Mouse (Mus musculus) gastrocnemius, postnatal 36 days (tissue): ENCODE data around the gene Slc38a2. TPM values are rescaled to one million over a fixed set of nuclear protein-coding genes. Genes with fewer than 3 reads are reported as not detected.

Source experiments
- DNase-seq, 2 experiments: peaks; one replicate each; pipeline ENCODE4 v3.0.0; 2022
- intact Hi-C: fragments of 180-260 bp; cut with DNase I; formaldehyde crosslinking; loops from one replicate; pipeline ENCODE4 v1.15.1; 2025
- total RNA-seq, 2 experiments: library from RNA; stranded (reverse); gene quantifications; 2 replicates each; pipeline ENCODE4 v1.2.3; 2021

Slc38a2 gene
- total RNA-seq, 2 experiments from 2014 or later = 59.7 to 150 TPM

DNA sequence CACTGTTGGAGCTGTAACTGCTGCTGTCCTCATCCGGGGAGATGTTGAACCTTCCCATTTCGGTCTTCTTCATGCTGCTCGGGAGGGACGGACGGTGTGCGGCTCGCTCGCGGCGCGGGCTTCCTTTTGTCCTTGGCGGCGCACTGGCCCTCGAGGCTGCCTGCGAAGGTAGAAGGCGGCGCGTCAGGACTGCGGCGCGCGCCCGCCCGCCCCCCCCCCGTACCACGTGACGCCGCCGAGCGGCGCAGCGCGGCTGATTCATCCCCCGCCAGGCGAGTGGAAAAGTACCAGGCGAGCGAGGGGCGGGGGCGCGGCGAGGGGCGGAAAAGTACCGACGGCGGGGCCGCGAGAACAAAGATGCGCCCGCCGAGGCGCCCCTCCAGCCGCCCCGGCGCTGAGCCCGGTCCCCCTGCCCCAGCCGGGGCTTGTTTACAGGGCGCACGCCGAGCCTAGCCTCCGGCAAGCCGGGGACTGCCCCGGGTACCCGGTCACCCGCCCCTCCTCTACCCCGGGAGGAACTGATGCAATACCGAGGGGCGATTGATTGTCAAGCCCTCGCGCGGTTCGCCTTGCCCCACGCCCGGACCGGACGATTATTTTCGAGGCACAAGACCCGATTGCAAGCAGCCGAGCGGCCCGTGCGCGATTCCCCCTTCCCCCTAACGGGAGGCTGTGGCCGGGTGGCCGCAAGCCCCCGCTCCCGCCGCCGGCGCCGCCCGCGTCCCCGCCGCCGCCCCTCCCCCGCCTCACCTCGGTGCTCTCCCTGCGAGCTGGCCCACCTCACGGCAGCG, 677 bp downstream of the Slc38a2 start:
- DNase-seq = peak; percentile 84 to 86
- intact Hi-C loops = no loop called here

- peak in 1 of 2 experiments; percentile 36 for DNase-seq
- intact Hi-C loops = no loop called here
These were observed 1.5 kb downstream of the Slc38a2 start for GRCm38 (mm10) chr15:96697901-96698657.

GRCm38 (mm10) chr15:96696486-96697284, 2.8 kb downstream of the Slc38a2 start:
- intact Hi-C loops = no loop called here
- no peak for DNase-seq

DNA sequence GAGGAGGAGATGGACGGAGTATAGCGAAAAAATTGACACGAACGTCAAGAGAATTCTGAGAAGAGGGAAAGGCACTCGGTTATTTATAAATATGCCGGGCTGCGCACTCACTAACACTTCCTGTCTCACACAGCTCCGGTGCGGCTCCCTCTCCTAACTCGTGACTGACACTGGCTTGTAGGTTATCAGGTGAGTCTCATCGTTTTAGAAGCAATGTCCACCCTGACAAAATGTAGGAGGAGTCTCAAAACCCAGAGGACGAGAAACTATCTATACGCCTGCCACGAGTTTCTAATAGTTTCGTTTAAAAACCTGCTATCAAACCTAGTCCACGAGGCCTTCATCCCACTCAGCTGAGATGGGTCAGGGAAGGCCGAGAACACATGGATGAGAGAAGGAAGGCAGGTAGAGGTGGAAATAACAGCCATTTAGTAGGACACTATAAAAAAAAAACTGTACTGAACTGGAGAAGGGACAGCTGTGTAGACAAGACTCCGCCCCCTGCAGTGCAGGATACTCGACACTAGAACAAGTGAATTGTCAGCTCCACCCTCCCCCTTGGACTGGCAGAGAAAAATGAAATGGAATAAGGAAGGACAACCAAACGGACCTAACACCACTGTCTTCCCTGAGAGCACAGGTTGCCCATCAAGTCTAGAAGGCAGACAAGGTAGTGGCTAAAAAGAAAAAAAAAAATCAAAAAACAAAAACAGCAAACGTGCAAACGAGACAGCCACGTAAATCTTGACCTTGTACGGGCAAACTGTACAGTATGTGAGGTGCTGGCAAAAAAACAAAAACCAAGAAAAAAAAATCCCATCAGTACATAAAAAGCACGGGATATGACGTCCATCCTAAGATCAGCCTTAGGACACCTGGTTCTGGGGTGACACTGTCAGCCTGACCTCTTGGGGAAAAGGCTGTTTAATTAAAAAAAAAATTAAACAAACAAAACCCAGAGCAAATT, 3.8 kb downstream of the Slc38a2 start:
- intact Hi-C loops = no loop called here
- DNase-seq = no peak

- DNase-seq = no peak
- intact Hi-C loops = no loop called here
These were observed 4.5 kb downstream of the Slc38a2 start for GRCm38 (mm10) chr15:96694988-96695387.

- intact Hi-C loops = no loop called here
- no peak for DNase-seq
These were observed 5.8 kb downstream of the Slc38a2 start for GRCm38 (mm10) chr15:96693688-96694087.

DNA sequence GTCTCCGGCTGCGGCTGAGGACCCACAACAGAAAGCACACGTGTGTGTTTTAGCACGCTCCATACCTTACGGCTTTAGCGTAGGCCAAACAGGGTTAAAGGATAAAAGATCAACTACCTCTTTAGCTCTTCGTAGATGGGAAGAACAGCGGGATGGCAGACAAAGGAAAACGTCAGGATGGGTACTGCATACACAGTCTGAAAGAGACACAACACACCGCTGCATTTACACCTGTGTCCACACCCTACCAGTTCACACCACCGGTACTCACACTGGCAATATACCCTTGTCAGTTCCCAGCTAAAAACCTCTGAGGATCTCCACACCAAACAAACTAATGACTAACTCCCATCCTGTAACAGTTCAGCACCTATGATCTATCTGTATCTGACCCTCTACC, 7.1 kb downstream of the Slc38a2 start:
- DNase-seq = no peak
- intact Hi-C loops = no loop called here

DNA sequence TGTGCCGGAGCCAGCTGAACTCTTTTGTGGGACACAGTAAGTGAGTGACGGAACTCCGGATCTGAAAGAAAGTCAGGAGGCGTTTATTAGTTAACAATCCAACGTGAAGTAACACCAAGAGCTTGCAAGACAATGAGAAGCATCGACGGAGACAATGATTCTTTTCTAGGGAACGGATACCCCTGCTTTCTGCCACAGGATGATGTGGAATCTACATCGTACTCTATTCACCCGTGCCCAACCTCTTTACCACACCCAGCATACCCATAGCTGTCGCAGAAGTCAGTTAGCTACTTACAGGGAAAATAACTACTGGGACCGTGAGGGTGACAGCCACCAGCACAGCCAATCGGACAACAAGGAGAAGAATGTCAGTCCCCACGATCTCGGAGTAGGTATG, 8.1 kb downstream of the Slc38a2 start:
- DNase-seq = no peak
- intact Hi-C loops = no loop called here

- DNase-seq = no peak
- intact Hi-C loops = no loop called here
These were observed 8.7 kb downstream of the Slc38a2 start for GRCm38 (mm10) chr15:96690829-96691228.

- no peak for DNase-seq
- intact Hi-C loops = no loop called here
These were observed 9.6 kb downstream of the Slc38a2 start for GRCm38 (mm10) chr15:96689919-96690318.

- DNase-seq = no peak
- intact Hi-C loops = no loop called here
These were observed 10.7 kb downstream of the Slc38a2 start for GRCm38 (mm10) chr15:96688784-96689318.

DNA sequence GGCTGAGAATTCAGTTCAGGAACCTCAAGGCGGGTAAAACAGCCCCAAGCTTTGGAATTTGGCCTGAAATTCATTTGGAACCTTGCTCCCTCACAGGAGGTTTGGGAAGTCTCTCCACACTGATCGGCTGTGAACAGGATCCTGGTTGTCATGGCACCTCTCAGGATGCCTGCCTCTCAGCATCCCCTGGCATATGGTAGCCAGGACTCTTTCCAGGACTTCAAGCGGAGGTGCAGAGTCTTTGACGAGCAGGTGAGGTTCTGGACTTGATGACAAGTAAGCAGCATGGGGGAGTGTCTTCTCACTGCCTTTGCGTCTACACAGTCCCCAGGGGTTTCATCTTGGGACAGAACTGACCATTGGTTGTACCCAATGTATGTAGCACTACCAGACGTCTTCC, 11.5 kb downstream of the Slc38a2 start:
- no peak for DNase-seq
- intact Hi-C loops = no loop called here

GRCm38 (mm10) chr15:96687366-96687765, 12.2 kb downstream of the Slc38a2 start:
- no peak for DNase-seq
- intact Hi-C loops = no loop called here

- no peak for DNase-seq
- intact Hi-C loops = no loop called here
These were observed 13.1 kb downstream of the Slc38a2 start for GRCm38 (mm10) chr15:96686201-96687159.

GRCm38 (mm10) chr15:96685273-96685672, 14.3 kb downstream of the Slc38a2 start:
- DNase-seq = no peak
- intact Hi-C loops = no loop called here

DNA sequence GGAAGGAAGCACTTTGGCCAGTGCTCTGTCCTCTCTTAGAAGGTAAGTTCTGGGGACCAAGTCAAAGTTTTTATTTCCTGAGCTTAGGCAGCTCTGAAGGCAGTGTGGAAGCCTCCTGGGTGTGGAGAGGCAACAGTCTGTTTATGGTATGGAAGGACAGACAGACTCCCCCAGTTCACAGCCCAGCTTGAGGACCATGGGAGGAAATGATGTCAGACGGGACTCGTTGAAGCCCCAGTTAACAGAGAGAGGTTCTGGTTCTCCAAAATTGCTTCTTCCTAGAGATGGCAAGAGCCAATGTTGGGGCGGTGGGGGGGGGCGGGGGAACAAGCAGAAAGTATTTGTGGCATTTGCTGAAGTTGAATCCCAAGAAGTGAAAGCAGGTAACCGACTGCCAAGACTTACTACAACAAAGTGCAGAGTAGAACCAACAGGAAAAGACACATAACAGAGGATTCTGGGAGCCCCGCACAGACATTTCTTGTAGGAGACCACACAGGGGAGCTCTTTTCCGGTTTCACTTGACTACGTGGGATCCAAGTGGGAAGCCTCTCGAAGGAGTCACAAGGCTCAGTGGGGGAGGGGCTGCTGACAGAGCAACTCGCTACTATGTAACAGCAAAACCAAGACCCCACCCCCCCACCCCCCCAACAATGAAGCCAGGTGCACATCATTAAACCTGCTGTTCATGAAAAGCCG, 15.2 kb downstream of the Slc38a2 start:
- intact Hi-C loops = no loop called here
- no peak for DNase-seq

GRCm38 (mm10) chr15:96678871-96679773, 20.4 kb downstream of the Slc38a2 start:
- no peak for DNase-seq
- intact Hi-C loops = no loop called here
